Mouse (Mus musculus) lung, postnatal 0 days (tissue): ENCODE measurements around the gene Fbxo36.

Experiments
- CTCF ChIP-seq: IDR thresholded peaks from 2 replicates; pipeline ENCODE4 v1.5.1; 2016; ENCODE audit warnings: antibody characterized with exemption, mild to moderate bottlenecking
- EP300 ChIP-seq: IDR thresholded peaks from 2 replicates; pipeline ENCODE4 v1.6.1; 2016; ENCODE audit warnings: antibody characterized with exemption, mild to moderate bottlenecking, control low read depth

DNA sequence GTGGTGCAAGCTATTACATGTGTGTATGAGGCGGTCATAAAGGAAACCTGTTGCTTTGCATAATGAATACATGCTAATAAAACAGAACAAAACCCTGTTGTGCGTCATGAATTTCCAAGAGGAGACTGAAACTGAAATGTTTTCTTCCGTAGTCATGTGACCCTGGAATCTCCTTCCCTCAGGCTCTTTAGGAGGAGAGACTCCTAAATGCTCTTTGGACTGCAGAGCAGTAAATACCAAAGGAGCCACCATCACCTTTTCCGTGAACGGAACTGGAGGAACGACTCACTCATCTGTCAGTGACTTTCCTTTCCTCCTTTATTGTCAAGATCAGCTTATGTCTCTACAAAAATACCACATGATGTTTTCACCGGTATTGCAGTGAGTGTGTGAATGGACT lies 8.1 kb downstream of the Fbxo36 start:
- TF ChIP-seq CTCF (no peak), EP300 (no peak)
